Mouse (Mus musculus) kidney, adult 9 months (tissue): ENCODE results near the gene 1700013H16Rik.
"Not testable (repeated sequence)": the region's sequence is repeated elsewhere in the genome, so short reads cannot be mapped to it uniquely, and the experiment has no call there.

Experiments
- DNase-seq: peaks from one replicate; pipeline ENCODE4 v3.0.0; 2022

The 1700013H16Rik gene

DNA sequence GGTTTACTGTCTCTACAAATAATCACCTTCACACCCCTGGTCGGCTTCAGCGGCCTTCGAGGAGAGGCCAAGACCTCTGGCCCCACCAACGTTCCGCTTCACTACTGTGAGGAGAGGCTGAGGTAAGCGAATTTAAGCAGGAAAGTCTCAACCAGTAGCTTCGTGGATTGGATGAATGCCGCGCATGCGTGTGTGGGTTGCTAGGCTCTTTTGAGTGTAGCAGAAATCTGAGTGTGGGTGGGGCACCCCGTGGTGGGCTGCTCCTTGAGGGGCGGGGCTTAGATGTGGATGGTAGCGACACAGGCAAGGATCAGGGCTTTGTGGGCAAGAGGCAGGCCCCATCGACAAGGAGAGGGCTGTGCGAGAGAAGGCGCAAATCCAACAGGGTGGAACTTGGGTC is at the start of gene 1700013H16Rik:
Gene 1700013H16Rik, minus strand, starts transcription at position 96 of the 400 bp plus-strand sequence.
- DNase-seq = no peak

DNA sequence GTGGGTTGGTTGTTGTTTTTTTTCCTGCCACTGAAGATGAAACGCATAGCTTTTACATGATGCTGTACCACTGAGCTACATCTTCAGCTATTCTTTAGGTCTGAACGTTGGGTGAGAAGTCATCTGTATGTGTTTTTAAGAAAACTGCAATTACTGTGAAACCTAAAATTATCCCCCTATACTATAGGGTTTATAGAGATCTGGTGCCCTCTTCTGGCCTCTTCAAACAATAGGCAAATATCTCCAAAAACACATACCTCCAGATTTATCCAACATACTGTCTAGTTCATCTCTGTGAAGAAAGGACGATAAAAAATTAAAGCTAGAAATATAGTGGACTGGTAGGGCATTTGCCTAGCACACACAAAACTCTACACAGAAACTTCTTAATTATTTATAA is 41.4 kb upstream of the 1700013H16Rik start:
- peak; percentile 3 for DNase-seq

GRCm38 (mm10) chrX:53797519-53797918 is 39.9 kb upstream of the 1700013H16Rik start, which contains the start of gene Xlr:
Gene Xlr, minus strand, starts transcription at chrX:53797706.
- not testable (repeated sequence) for DNase-seq

DNA sequence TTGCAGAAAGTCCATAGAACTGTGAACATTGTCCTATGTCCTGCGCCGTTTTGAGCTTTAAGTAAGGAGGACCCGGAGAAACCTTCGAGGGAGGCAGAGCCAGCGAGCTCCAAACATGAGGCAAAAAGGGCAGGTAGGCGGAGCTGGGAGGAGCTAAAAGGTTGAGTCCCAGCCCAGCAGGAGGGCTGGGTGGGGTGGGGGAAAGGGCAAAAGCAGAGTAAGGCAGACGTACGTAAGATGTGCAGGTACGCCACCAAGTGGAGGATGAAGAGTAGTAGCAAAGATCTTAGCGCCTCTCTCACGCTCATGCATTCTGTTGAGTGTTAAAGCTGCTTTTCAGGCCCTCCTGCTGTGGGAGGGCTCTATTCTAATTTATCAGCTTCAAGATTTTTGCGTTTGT is 18.6 kb upstream of the 1700013H16Rik start, which contains the start of gene Zfp36l3:
Gene Zfp36l3, minus strand, starts transcription at position 119 of the 400 bp plus-strand sequence.
- DNase-seq = no peak

- no peak for DNase-seq
These were observed 4.8 kb downstream of the 1700013H16Rik start for GRCm38 (mm10) chrX:53752851-53753250.

DNA sequence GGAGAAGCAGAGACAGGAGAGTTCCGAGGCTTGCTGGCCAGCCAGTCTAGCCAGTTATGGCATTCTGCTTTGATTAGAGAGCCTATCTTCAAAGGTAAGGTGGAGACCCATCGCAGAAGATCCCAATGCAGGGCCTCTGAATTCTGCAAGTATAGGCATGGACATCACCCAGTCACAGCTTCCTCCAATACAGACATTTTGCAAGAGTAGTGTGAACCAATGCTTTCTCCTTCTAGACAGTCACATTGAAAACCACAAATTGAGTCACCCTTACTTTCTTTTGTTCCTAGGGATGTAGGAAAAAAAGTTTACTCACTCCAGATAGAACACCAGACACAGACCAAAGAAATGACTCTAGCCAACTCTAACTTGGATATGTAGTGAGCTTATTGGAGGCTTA is 28.7 kb downstream of the 1700013H16Rik start:
- DNase-seq = no peak

GRCm38 (mm10) chrX:53724596-53724995 is 33.0 kb downstream of the 1700013H16Rik start, which contains the start of gene 4930502E18Rik:
Gene 4930502E18Rik, plus strand, starts transcription at chrX:53724826.
- DNase-seq = no peak

DNA sequence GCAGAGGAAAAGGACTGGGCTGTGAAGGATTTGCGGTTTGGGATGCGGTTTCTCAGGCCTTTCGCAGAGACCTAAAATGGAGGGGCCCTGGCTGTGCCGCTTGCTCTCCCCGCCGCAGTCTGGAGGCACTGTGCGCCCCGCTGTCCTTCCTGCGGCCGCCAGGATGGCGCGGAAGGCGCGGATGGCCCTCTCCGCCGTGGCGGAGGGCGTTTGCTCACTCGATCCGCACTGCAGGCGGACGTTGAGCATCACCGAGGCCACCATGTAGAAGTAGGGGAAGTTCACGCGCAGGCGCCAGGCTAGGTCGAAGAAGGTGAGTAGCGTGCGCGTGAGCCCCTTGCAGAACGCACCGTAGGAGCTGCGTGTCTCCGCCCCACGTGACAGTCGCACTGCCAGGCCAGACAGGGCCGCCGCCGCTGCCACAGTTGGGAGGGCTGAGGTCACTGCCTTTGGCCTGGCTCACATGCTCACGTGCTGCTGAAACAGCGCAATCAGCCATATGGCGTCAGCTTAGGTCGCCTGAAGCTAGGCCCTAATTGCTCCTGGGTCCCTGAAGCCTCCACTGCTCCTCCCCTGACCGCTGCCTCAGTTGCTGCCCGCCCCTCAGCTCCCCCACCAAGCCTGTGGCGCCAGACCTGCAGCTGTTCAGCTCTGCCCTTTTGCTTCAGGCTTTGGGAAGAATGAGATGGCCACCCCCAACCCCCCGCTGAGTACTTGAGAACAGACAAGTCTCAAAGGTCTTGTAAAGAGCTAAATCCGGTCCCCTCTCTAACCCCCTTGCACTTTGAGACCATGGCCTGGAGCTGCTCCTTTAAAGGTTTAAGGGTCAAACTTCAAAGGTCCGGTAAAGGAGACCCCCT is 41.1 kb downstream of the 1700013H16Rik start:
- DNase-seq = peak; percentile 80

- DNase-seq = no peak
These were observed 41.7 kb downstream of the 1700013H16Rik start for GRCm38 (mm10) chrX:53715942-53716322.

- peak; percentile 49 for DNase-seq
These were observed 55.0 kb downstream of the 1700013H16Rik start for GRCm38 (mm10) chrX:53702673-53703072.

DNA sequence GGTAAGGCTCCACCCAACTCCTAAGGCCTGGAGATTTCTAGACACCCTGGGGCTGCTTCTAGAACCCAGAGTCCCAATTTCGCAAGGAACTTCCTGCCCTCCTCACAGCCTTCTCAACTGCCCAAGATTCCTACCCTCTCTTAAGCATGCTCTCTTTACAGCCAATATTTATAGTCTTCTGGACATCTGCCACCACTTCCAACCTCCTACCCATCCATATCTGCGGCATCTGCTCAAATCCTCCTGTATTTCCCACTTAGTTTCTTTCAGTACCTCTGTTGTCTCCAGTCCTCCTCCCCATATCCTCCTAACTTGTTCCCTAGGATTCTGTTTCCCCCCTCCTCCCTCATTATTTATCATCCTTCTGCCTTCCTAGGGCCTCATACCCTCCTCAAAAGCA is 58.4 kb downstream of the 1700013H16Rik start:
- no peak for DNase-seq

- peak; percentile 41 for DNase-seq
These were observed 63.4 kb downstream of the 1700013H16Rik start for GRCm38 (mm10) chrX:53694008-53694777.

DNA sequence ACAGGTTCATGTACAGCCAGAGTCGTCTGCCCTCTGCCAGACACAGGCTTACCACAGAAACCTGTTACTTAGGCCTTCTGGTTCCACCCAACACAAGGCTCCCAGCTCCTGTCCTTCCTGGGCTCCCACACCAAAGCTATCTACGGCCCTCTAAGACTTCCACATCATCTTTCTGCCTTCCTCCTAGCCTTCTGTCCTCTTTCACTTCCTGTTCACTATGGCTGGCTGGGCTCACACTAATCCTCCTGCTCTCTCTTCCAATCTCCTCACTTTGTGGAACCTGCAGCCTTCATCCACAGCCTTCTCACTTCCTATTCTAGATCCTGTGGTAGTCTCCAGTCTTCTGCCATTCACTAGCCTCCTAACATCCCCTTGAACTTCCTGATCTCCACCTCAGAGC is 64.5 kb downstream of the 1700013H16Rik start:
- no peak for DNase-seq
